Mouse (Mus musculus): ENCODE measurements around the gene Gm13276.
"Not testable (repeated sequence)": the region's sequence is repeated elsewhere in the genome, so short reads cannot be mapped to it uniquely, and the experiment has no call there.

The Gm13276 gene

DNA sequence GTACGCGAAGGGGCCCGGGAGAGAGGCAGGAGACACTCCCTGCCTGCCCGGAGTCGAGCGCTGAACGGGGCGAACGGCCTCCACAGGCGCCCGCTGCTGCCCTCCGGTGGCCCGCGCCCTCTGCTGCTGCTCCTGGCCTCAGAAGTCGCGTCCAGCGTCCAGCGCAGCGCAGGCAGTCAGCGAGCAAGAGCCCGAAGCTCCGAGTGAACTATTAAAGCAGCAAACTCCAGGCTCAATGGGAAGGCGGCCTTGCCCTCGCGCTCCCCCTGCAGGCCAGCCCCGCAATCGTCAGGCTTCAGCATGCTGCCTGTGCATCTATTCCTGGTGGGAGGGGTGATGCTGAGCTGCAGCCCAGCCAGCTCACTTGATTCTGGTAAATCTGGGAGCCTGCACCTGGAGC, at the start of gene Gm13276:
Gm13276 (plus strand) TSS at position 301 of the 400 bp plus-strand sequence.
- not testable (repeated sequence) for DNase-seq (ENCODE audit: low spot score)

DNA sequence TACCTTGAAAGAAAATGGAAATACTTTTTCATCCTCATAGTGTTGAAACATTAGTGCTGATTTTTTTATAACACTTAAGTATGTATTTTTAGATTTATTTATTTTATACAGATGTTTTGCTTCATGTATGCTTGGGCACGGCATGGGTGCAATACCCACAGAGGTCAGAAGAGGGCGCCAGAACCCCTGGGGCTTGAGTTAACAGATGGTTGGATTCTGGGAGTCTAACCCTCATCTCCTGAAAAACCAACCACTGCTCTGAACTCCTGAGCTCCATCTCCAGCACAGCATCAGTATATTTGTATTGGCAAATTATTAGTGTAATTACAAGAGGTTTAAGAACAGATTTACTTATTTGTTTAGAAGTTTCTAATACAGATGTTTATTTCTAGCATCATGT, 47.0 kb upstream of the Gm13276 start:
- no peak for DNase-seq (ENCODE audit: low spot score)

DNA sequence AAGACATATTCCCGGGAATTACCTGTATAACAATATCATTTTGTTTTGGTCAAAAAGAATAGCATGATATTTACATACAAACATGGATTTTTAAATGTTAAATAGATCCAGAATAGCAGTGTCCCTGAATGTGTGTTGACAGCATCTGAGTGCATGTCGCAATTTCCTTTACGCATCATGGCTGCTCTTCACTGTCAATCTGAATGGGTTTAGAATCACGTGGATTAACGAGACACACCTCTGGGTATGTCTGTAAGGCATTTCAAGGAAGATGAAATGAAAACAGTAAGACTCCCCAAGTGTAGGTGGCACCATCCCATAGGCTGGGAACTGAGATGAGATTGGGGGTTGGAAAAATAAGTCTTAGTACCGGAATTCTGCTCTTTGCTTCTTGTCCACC, 46.5 kb upstream of the Gm13276 start:
- no peak for DNase-seq (ENCODE audit: low spot score)

DNA sequence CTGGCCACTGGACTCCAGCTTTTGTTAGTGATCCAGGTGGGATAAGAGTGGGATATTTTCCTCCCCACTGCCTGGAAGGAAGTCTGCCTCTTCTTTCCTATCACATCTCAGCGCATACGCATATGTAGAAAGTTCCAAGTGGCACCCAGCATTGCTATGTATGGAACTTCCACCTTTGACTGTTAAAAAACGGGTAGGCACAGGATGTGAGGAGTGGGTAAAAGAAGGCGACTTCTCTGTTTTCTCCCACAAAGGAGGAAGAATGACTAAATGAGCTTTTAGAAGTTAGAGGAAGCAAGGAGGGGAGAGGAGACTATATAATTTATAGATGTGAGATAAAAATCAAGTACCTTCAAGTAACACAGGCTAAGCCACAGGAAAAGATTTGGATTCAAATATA, 44.1 kb upstream of the Gm13276 start:
- DNase-seq (ENCODE audit: low spot score) = no peak

DNA sequence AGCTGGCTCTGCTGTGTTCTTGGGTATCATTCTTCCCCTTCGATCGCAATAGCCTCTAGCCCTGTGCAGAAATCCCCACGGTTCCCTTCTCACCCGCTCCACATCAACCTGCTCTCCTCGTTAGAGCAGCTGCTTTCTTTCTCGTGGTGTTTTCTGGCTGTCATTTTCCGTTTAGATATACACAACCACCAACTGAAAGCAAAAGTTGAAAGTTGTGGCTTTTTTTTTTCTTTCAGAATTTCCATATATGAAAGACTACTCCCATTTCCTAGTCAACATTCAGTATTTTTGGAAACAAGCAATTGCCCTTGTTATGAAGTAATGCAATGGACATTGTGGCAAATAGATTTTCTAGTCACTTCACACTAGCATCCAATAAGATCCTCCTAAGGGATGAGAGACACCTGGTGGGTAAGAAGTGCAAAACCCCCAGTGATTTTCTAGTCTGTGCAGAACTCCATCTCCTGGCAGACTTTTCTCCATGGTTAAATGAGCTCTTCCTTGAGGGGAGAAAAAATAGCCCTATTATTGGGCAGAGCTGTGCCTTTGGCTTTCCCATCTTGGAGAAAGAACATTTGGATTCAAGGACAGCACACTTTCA, 42.6 kb upstream of the Gm13276 start:
- no peak for DNase-seq (ENCODE audit: low spot score)

DNA sequence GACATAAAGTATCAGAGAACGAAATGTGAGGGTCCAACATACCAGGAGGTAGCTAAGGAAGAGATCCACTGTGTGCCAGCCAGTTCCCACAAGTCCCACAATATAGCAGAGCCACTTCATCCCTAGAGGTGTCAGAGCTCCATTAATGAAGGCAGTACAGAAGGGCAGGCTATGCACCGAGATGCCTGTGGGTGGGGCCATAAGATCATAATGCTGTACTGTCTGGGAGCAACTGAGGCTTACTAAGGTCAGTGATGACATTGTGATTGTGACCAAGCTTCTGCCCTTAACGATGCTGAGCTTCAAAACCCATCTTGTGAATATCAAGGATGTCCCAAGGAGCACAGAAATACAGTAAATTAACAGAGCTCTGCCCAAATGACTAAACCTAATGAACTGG, 41.3 kb upstream of the Gm13276 start:
- no peak for DNase-seq (ENCODE audit: low spot score)

DNA sequence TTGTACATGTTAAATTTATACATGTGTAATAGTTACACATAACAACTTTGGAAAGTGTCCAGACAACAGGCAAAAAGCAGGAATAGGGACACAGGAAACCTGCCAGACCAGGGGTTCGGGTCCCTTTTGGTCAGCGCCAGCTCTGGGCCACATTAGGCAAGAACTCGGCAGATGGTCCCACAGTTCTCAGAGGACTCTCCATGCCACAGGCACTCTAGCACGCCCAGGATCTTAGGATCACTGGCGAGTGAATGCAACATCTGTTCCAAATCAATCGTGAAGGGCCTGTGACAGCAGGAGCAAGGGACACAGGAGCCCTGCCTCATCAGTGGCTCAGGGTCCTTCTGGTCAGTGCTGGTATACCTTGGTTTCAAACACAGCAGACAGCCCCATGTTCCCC, 35.6 kb upstream of the Gm13276 start:
- DNase-seq (ENCODE audit: low spot score) = no peak

DNA sequence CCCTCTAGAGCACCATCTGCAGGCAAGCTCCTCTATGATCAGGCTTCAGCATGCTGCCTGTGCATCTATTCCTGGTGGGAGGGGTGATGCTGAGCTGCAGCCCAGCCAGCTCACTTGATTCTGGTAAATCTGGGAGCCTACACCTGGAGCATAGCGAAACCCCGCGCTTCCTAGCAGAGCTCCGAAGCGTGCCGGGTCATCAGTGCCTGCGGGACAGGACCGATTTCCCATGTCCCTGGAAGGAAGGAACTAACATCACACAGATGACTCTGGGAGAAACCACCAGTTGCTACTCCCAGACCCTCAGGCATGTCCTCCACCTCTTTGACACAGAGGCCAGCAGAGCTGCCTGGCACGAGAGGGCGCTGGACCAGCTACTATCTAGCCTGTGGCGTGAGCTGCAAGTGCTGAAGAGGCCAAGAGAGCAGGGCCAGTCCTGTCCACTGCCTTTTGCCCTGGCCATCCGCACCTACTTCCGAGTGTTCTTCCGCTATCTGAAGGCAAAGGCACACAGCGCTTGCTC, 30.6 kb upstream of the Gm13276 start, which contains the start of gene Gm13271:
Gm13271 (plus strand) TSS at position 51 of the 523 bp plus-strand sequence.
- peak; percentile 78 for DNase-seq (ENCODE audit: low spot score)

DNA sequence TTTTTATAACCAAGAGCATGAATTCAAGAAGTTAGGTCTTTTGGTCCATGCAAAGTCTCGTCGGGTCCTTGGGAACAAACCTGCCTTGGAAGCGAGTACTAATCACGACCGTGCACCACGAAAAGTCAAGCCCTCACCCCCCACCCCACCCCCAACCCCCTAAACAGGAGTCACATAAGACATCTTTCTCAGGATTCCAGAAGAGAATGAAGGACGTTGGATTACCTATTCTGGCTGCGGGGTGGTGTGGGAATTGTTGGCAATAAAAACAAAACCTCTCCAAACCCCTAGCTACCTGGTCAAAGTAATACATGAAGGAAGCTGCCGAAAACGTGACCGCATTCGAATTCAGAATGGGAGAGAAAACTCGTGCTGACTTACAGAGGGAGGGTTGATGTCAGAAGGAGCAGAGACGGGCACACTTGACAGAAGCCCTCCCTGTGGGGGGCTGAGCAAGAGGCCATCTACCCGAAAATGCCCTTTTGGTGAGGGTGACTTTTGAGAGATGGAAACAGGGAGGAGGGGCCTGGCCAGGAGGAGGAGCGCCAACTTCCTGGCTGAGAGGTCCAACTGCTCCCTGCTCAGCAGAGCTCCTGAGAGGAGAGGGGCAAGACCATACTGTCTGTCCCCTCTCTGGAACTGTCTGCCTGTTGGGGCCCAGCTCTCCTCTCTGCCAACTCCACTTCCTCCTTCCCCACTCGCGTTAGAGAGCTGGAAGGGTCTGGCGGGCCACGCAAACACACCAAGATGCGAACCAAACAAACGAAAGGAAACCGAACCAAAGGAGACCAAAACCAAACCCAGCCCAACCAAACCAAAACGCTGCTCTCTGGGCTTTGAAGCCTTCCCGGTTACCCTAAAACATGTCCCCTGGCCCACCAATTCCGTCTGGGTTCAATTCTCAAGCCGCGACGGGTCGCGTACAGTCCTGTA, 28.7 kb upstream of the Gm13276 start:
- not testable (repeated sequence) for DNase-seq (ENCODE audit: low spot score)

DNA sequence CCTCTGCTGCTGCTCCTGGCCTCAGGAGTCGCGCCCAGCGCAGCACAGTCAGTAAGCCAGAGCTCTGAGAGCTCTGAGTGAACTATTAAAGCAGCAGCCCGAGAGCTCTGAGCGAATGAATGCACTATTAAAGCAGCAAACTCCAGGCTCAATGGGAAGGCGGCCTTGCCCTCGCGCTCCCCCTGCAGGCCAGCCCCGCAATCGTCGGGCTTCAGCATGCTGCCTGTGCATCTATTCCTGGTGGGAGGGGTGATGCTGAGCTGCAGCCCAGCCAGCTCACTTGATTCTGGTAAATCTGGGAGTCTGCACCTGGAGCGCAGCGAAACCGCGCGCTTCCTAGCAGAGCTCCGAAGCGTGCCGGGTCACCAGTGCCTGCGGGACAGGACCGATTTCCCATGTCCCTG, 27.9 kb upstream of the Gm13276 start:
- peak; percentile 86 for DNase-seq (ENCODE audit: low spot score)

DNA sequence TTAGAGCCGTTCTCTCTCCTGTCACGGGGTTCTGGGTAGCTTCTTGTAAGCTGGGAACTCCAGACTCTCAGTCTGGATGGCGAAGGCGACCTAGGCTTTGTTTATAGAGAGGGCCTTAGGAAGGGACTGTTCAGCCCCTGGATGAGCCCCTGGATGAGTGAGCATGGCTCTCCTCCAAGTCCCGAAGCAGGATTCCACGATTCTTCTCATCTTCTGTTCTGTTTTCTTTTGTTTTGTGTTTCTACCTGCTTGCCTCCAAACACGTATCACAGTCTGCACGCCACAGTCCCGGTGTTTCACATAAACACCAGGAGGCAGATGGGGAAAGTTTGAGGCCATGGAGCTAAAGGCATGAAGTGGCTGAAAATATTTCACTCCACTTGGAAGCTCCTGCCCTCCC, 26.8 kb upstream of the Gm13276 start:
- DNase-seq (ENCODE audit: low spot score) = not testable (repeated sequence)

DNA sequence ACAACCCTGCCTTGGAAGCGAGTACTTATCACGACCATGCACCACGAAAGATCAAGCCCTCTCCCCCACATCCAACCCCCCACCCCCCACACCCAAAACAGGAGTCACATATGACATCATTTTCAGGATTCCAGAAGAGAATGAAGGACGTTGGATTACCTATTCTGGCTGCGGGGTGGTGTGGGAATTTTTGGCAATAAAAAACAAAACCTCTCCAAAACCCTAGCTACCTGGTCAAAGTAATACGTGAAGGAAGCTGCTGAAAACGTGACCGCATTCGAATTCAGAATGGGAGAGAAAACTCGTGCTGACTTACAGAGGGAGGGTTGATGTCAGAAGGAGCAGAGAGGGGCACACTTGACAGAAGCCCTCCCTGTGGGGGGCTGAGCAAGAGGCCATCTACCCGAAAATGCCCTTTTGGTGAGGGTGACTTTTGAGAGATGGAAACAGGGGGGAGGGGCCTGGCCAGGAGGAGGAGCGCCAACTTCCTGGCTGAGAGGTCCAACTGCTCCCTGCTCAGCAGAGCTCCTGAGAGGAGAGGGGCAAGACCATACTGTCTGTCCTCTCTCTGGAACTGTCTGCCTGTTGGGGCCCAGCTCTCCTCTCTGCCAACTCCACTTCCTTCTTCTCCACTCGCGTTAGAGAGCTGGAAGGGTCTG, 25.8 kb upstream of the Gm13276 start, which contains the start of gene Gm13283:
Gm13283 (plus strand) TSS at position 510 of the 659 bp plus-strand sequence.
- DNase-seq (ENCODE audit: low spot score) = peak; percentile 39

DNA sequence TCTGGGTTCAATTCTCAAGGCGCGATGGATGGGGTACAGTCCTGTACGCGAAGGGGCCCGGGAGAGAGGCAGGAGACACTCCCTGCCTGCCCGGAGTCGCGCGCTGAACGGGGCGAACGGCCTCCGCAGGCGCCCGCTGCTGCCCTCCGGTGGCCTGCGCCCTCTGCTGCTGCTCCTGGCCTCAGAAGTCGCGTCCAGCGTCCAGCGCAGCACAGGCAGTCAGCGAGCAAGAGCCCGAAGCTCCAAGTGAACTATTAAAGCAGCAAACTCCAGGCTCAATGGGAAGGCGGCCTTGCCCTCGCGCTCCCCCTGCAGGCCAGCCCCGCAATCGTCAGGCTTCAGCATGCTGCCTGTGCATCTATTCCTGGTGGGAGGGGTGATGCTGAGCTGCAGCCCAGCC, 25.1 kb upstream of the Gm13276 start:
- DNase-seq (ENCODE audit: low spot score) = peak; percentile 81

DNA sequence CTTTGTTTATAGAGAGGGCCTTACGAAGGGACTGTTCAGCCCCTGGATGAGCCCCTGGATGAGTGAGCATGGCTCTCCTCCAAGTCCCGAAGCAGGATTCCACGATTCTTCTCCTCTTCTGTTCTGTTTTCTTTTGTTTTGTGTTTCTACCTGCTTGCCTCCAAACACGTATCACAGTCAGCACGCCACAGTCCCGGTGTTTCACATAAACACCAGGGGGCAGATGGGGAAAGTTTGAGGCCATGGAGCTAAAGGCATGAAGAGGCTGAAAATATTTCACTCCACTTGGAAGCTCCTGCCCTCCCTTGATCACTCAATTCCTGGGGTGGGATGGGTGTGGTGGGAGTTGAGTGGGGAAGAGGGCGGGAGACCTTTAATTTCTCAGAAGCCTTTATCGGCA, 23.7 kb upstream of the Gm13276 start:
- DNase-seq (ENCODE audit: low spot score) = peak; percentile 74

DNA sequence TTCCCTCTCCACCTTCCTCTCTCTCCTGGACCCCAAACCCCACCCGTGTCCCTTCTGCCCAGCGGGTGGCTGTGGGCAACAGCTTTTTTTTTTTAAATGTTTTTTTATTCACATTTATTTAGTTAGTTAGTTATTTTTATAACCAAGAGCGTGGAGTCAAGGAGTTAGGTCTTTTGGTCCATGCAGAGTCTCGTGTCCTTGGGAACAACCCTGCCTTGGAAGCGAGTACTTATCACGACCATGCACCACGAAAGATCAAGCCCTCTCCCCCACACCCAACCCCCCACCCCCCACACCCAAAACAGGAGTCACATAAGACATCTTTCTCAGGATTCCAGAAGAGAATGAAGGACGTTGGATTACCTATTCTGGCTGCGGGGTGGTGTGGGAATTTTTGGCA, 23.2 kb upstream of the Gm13276 start:
- DNase-seq (ENCODE audit: low spot score) = peak; percentile 28

DNA sequence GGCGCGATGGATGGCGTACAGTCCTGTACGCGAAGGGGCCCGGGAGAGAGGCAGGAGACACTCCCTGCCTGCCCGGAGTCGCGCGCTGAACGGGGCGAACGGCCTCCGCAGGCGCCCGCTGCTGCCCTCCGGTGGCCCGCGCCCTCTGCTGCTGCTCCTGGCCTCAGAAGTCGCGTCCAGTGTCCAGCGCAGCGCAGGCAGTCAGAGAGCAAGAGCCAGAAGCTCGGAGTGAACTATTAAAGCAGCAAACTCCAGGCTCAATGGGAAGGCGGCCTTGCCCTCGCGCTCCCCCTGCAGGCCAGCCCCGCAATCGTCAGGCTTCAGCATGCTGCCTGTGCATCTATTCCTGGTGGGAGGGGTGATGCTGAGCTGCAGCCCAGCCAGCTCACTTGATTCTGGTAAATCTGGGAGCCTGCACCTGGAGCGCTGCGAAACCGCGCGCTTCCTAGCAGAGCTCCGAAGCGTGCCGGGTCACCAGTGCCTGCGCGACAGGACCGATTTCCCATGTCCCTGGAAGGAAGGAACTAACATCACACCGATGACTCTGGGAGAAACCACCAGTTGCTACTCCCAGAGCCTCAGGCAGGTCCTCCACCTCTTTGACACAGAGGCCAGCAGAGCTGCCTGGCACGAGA, 22.0 kb upstream of the Gm13276 start:
- DNase-seq (ENCODE audit: low spot score) = peak; percentile 69

DNA sequence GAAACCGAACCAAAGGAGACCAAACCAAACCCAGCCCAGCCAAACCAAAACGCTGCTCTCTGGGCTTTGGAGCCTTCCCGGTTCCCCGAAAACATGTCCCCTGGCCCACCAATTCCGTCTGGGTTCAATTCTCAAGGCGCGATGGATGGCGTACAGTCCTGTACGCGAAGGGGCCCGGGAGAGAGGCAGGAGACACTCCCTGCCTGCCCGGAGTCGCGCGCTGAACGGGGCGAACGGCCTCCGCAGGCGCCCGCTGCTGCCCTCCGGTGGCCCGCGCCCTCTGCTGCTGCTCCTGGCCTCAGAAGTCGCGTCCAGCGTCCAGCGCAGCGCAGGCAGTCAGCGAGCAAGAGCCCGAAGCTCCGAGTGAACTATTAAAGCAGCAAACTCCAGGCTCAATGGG, 12.0 kb upstream of the Gm13276 start, which contains the start of gene Gm13290:
Gm13290 (plus strand) TSS at position 301 of the 400 bp plus-strand sequence.
- not testable (repeated sequence) for DNase-seq (ENCODE audit: low spot score)

DNA sequence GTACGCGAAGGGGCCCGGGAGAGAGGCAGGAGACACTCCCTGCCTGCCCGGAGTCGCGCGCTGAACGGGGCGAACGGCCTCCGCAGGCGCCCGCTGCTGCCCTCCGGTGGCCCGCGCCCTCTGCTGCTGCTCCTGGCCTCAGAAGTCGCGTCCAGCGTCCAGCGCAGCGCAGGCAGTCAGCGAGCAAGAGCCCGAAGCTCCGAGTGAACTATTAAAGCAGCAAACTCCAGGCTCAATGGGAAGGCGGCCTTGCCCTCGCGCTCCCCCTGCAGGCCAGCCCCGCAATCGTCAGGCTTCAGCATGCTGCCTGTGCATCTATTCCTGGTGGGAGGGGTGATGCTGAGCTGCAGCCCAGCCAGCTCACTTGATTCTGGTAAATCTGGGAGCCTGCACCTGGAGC, 8.9 kb upstream of the Gm13276 start, which contains the start of gene Gm13289:
Gm13289 (plus strand) TSS at position 301 of the 400 bp plus-strand sequence.
- DNase-seq (ENCODE audit: low spot score) = not testable (repeated sequence)

DNA sequence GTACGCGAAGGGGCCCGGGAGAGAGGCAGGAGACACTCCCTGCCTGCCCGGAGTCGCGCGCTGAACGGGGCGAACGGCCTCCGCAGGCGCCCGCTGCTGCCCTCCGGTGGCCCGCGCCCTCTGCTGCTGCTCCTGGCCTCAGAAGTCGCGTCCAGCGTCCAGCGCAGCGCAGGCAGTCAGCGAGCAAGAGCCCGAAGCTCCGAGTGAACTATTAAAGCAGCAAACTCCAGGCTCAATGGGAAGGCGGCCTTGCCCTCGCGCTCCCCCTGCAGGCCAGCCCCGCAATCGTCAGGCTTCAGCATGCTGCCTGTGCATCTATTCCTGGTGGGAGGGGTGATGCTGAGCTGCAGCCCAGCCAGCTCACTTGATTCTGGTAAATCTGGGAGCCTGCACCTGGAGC, 6.0 kb upstream of the Gm13276 start, which contains the start of gene Gm13272:
Gm13272 (plus strand) TSS at position 301 of the 400 bp plus-strand sequence.
- not testable (repeated sequence) for DNase-seq (ENCODE audit: low spot score)

DNA sequence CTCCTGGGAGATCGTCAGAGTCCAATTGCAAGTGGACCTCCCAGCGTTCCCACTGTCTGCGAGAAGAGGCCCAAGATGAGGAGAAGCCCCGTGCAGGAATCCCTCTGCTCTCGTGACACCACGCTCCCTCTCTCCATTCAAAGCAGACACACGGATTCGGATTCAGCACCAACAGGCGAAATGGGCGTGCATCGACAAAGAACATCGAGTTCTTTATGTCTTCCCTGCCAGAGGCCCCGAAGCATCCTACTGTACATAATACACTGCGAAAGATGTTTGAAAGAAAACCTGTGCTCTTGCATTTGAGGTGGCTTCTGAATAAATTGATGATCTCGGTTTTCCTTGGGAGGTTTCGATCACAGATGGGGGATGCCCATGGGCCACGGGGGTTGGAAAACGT, 5.2 kb upstream of the Gm13276 start:
- DNase-seq (ENCODE audit: low spot score) = not testable (repeated sequence)

DNA sequence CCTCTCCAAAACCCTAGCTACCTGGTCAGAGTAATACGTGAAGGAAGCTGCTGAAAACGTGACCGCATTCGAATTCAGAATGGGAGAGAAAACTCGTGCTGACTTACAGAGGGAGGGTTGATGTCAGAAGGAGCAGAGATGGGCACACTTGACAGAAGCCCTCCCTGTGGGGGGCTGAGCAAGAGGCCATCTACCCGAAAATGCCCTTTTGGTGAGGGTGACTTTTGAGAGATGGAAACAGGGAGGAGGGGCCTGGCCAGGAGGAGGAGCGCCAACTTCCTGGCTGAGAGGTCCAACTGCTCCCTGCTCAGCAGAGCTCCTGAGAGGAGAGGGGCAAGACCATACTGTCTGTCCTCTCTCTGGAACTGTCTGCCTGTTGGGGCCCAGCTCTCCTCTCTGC, 3.7 kb upstream of the Gm13276 start, which contains the start of gene Ifnz:
Ifnz (plus strand) TSS at position 301 of the 400 bp plus-strand sequence.
- DNase-seq (ENCODE audit: low spot score) = not testable (repeated sequence)
